Mouse (Mus musculus) kidney, adult 2 months (tissue): Measurements from ENCODE around the gene Relt.

Experiments
- CTCF ChIP-seq: fragments of 200-500 bp; conservative IDR thresholded peaks from 2 replicates; pipeline ENCODE4 v1.5.1; 2011; ENCODE audit warnings: low read depth, mild to moderate bottlenecking, control low read depth, low read length, moderate library complexity, mixed read lengths; ENCODE audit not compliant: insufficient read depth, insufficient read length
- POLR2A ChIP-seq: fragments of 200-500 bp; IDR thresholded peaks from one replicate; pipeline ENCODE4 v1.6.1; 2011; ENCODE audit warnings: low read depth, low read length, control low read depth

DNA sequence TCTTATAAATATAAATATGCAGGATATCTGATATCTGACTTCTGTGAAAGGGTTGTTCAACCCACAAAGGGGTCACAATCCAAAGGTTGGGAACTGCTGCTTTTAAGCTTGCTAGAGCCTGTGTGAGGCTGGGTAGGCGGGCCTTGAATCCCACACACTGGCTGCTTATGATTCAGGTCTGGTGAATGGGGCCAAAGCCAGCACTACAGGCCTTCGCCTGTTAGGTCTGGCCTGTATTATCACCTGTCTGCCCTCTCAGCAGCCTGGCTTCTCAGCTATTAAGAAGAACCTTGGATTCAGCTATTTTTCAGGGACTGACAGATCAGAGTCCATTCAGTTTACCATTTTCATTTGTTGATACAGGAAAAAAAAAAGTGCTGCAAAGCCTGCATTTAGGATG, 57.9 kb downstream of the Relt start:
- TF ChIP-seq CTCF (no peak), POLR2A (no peak)
